Mouse (Mus musculus) midbrain, postnatal 0 days (tissue): ENCODE results near the gene Nagpa. TPM values are rescaled to one million over a fixed set of nuclear protein-coding genes. Genes with fewer than 3 reads are reported as not detected.

Experiments used
- ATAC-seq: fragments of 200-750 bp; cut with Nextera tagmentation; 2 replicates; pipeline ENCODE4 v1.8.0; 2017; ENCODE audit warnings: moderate number of reproducible peaks, mild to moderate bottlenecking, moderate TSS enrichment, moderate library complexity; ENCODE audit not compliant: low FRiP score
- DNase-seq: peaks from one replicate; pipeline ENCODE4 v3.0.0-alpha.2; 2015; ENCODE audit warnings: low spot score
- H3K27ac ChIP-seq: fragments of 300-500 bp; sonication (generic); 2 replicates; pipeline ENCODE4 v1.5.1; 2014; ENCODE audit warnings: low read depth, mild to moderate bottlenecking, low read length, mixed read lengths
- H3K27me3 ChIP-seq: fragments of 300-500 bp; sonication (generic); 2 replicates; pipeline ENCODE4 v1.6.1; 2014; ENCODE audit warnings: low read length, control low read depth, mixed read lengths; ENCODE audit not compliant: insufficient read depth
- H3K36me3 ChIP-seq: fragments of 300-500 bp; sonication (generic); 2 replicates; pipeline ENCODE4 v1.6.1; 2014; ENCODE audit warnings: low read length, control low read depth, mixed read lengths; ENCODE audit not compliant: insufficient read depth
- H3K4me1 ChIP-seq: fragments of 300-500 bp; sonication (generic); 2 replicates; pipeline ENCODE4 v1.6.1; 2014; ENCODE audit warnings: mild to moderate bottlenecking, control low read depth, antibody characterized with exemption, low read length, mixed read lengths; ENCODE audit not compliant: insufficient read depth
- H3K4me2 ChIP-seq: fragments of 300-500 bp; sonication (generic); 2 replicates; pipeline ENCODE4 v1.6.1; 2014; ENCODE audit warnings: low read depth, mild to moderate bottlenecking, low read length, mixed read lengths; ENCODE audit not compliant: poor library complexity, severe bottlenecking
- H3K4me3 ChIP-seq: fragments of 300-500 bp; sonication (generic); 2 replicates; pipeline ENCODE4 v1.5.1; 2014; ENCODE audit warnings: low read depth, mild to moderate bottlenecking, low read length, moderate library complexity
- H3K9ac ChIP-seq: fragments of 300-500 bp; sonication (generic); replicated peaks from 2 replicates; pipeline ENCODE4 v1.6.1; 2014; ENCODE audit warnings: mild to moderate bottlenecking, low read length, moderate library complexity, mixed read lengths; ENCODE audit not compliant: poor library complexity, severe bottlenecking
- H3K9me3 ChIP-seq: fragments of 300-500 bp; sonication (generic); 2 replicates; pipeline ENCODE4 v1.6.1; 2016; ENCODE audit warnings: low read length, control low read depth
- CTCF ChIP-seq: IDR thresholded peaks from 2 replicates; pipeline ENCODE4 v1.5.1; 2016; ENCODE audit warnings: antibody characterized with exemption, mild to moderate bottlenecking
- WGBS: fragments of 180-500 bp; shearing (Covaris S2); extraction: QIAGEN DNeasy Blood & Tissue Kit; methylation state at CpG from one replicate; pipeline ENCODE4 v1.1.7; 2014; 5-methylcytosine and 5-hydroxymethylcytosine counted together
- polyA plus RNA-seq: library from polyadenylated mRNA; unstranded; fragments of >200 nt; fragmentation: Nextera tagmentation; extraction: Ambion mirVana; gene quantifications from 2 replicates; pipeline ENCODE4 v1.2.1, GENCODE M21; 2015
- total RNA-seq: library from RNA; depleted of rRNA; stranded (reverse); fragments of >200 nt; gene quantifications from 2 replicates; pipeline ENCODE4 v1.2.3, GENCODE M21; 2014; rRNA removed

Gene Nagpa
- total RNA-seq = 8.2 and 12.5 TPM in 2 replicates
- polyA plus RNA-seq = 7.3 and 9.1 TPM in 2 replicates

- Histone ChIP-seq H3K9me3 (no peaks in the 10 kb centered on the region), H3K4me2 (peak within 1 kb of the TSS; percentile 95), H3K4me1 (no peaks in the 10 kb centered on the region; the same call in 1 of the 2 replicates), H3K36me3 (peaks cover 2% of the 10 kb centered on the region; the same call in 1 of the 2 replicates), H3K9ac (peak within 1 kb of the TSS; percentile 57), H3K4me3 (peak within 1 kb of the TSS; percentile 77), H3K27ac (0 out of 2 replicates have a peak within 1 kb of the TSS, but pooled peaks have one; percentile 32), H3K27me3 (no peaks in the 10 kb centered on the region)
- peak; percentile 92 for DNase-seq
- 4% methylated on average over 40 of the region's 40 CpGs for WGBS
- no peak for TF ChIP-seq CTCF
- ATAC-seq = peak; percentile 91
Observed at GRCm38 (mm10) chr16:5203668-5204433, at the start of gene Nagpa. Gene Nagpa, minus strand, starts transcription at chr16:5204012.

DNA sequence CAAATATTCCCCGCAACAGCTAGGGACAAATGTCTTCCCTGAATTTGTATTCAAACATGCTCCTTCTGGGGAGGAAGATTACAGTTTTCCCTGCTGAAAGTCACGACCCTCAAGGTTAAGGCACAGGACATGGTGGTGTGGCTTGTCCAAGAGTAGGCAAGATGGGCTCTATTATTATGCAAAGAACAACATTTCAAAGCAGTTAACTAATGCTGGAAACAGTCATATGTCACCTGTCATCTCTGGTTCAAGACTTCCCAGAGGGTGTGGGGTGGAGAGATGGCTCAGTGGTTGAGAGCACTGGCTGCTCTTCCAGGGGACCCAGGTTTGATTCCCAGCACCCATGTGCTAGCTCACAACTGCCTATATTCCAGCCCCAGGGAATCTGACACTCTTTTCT is 48.4 kb upstream of the Nagpa start:
- no peaks in the 10 kb centered on the region; the same call in 1 of the 2 replicates for H3K4me1 ChIP-seq
- no peak overlapping the region for H3K4me3 ChIP-seq
- ATAC-seq (no peak), DNase-seq (no peak)
- H3K27me3 ChIP-seq = no peaks in the 10 kb centered on the region
- H3K9me3 ChIP-seq = no peaks in the 10 kb centered on the region
- no peak overlapping the region for H3K4me2 ChIP-seq
- no peak overlapping the region for H3K27ac ChIP-seq
- no peak for TF ChIP-seq CTCF
- no peak overlapping the region for H3K9ac ChIP-seq
- 98% methylated on average over 2 of the region's 2 CpGs for WGBS
- H3K36me3 ChIP-seq = peaks cover 22% of the 10 kb centered on the region; the same call in 1 of the 2 replicates

GRCm38 (mm10) chr16:5250891-5251290 is 47.1 kb upstream of the Nagpa start:
- no peak overlapping the region for H3K4me2 ChIP-seq
- ATAC-seq = no peak
- 84% methylated on average over 3 of the region's 3 CpGs for WGBS
- no peak overlapping the region for H3K9ac ChIP-seq
- H3K27ac ChIP-seq = no peak overlapping the region
- no peak for DNase-seq
- no peak for TF ChIP-seq CTCF
- H3K9me3 ChIP-seq = no peaks in the 10 kb centered on the region
- peaks cover 23% of the 10 kb centered on the region; the same call in 1 of the 2 replicates for H3K36me3 ChIP-seq
- H3K27me3 ChIP-seq = no peaks in the 10 kb centered on the region
- H3K4me3 ChIP-seq = no peak overlapping the region
- no peaks in the 10 kb centered on the region; the same call in 1 of the 2 replicates for H3K4me1 ChIP-seq

DNA sequence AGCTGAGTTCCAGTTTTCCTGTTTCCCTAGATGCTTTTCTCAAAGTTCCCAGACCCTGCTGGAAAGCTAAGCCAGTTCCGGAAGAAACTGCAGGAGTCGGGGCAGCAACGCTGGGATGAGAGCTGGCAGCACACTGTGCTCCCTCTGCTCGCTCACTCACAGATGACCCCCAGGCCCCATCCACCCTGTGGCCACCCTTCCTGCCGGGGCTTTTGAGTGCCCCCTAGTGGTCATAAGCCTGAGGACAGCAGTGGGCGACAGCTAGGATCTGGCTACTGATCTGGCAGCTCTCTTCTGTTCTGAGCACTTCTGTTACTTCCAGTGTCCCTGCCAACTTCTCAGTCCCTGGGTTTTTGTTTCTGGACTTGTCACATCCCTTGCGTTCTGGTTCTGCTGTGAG is 40.6 kb upstream of the Nagpa start:
- Histone ChIP-seq H3K27ac (no peak overlapping the region), H3K36me3 (peaks cover 61% of the 10 kb centered on the region), H3K4me2 (no peak overlapping the region), H3K4me3 (no peak overlapping the region), H3K4me1 (no peaks in the 10 kb centered on the region), H3K27me3 (no peaks in the 10 kb centered on the region), H3K9me3 (no peaks in the 10 kb centered on the region), H3K9ac (no peak overlapping the region)
- 33% methylated on average over 7 of the region's 7 CpGs for WGBS
- TF ChIP-seq CTCF = peak; percentile 76
- peak; percentile 36 for DNase-seq
- ATAC-seq = no peak; the same call in 1 of the 2 replicates

DNA sequence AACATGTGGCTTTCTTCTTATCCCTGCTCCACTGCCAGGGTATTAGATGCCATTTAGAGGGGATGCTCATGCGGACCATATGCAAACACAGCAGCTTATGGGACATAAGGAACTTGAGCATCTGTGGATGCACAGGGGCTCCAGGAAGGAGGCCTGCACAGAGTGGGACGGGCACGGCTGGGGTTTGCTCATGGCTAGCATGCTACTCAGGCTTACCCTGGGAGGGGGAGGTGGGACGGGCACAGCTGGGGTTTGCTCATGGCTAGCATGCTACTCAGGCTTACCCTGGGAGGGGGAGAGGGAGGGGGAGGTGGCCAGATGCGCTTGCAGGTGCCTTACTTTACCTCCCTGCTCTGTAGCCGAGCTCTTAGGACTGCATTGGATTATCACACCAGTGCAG is 39.1 kb upstream of the Nagpa start:
- 84% methylated on average over 6 of the region's 6 CpGs for WGBS
- H3K36me3 ChIP-seq = peaks cover 54% of the 10 kb centered on the region
- ATAC-seq (no peak), DNase-seq (no peak)
- no peaks in the 10 kb centered on the region for H3K4me1 ChIP-seq
- no peak overlapping the region for H3K4me3 ChIP-seq
- H3K9ac ChIP-seq = no peak overlapping the region
- H3K27ac ChIP-seq = no peak overlapping the region
- TF ChIP-seq CTCF = no peak
- H3K4me2 ChIP-seq = no peak overlapping the region
- no peaks in the 10 kb centered on the region for H3K9me3 ChIP-seq
- H3K27me3 ChIP-seq = no peaks in the 10 kb centered on the region

GRCm38 (mm10) chr16:5242355-5242754 is 38.5 kb upstream of the Nagpa start:
- Histone ChIP-seq H3K9ac (no peak overlapping the region), H3K27me3 (no peaks in the 10 kb centered on the region), H3K4me2 (no peak overlapping the region), H3K9me3 (no peaks in the 10 kb centered on the region), H3K36me3 (peaks cover 48% of the 10 kb centered on the region), H3K4me1 (no peaks in the 10 kb centered on the region), H3K27ac (no peak overlapping the region), H3K4me3 (no peak overlapping the region)
- 87% methylated on average over 4 of the region's 4 CpGs for WGBS
- no peak for TF ChIP-seq CTCF
- ATAC-seq (no peak), DNase-seq (no peak)
